Comparison of ENCODE assay signal across 34 mouse cellular contexts in the genomic region with DNA sequence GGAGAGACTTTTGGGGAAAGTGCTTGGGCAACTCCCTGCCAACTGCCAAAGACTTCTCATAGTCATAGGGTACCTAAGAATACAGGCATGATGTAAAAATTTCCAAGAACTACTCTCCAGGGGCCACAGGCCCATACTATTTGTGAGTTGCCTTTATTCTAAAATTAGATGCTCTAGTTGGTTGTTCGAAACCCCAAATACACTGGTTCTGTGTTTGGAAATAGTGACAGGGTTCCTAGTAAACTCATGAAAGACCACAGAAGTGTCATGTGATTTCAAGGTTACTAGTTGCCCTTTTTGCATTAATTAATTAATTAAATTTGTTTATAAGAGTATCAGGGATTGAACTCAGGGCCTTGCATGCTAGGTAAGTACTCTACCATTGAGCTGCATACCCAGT.
"Had no signal": no experiment of that assay in that cellular context is flagged by ENCODE, and none has a peak within 500 bp of the region (broad histone marks: within the 10 kb centered on the region; RNA-seq: fewer than 3 reads in every experiment).

No protein-coding gene starts in this region.

- H3K4me3 ChIP-seq: heart, embryonic 12.5 days; heart, embryonic 13.5 days; heart, embryonic 15.5 days; hindbrain, embryonic 10.5 days; hindbrain, embryonic 12.5 days; hindbrain, embryonic 13.5 days; hindbrain, embryonic 15.5 days; intestine, embryonic 15.5 days; kidney, embryonic 15.5 days; layer of hippocampus, adult 2 months; left cerebral cortex, adult 2 months had no signal

- H3K4me2 ChIP-seq: heart, embryonic 12.5 days; heart, embryonic 13.5 days; heart, embryonic 15.5 days; hindbrain, embryonic 12.5 days; hindbrain, embryonic 13.5 days; hindbrain, embryonic 14.5 days; hindbrain, embryonic 15.5 days; intestine, embryonic 15.5 days; kidney, embryonic 15.5 days had no signal

- H3K4me1 ChIP-seq: heart, embryonic 12.5 days; heart, embryonic 13.5 days; heart, embryonic 15.5 days; hindbrain, embryonic 10.5 days; hindbrain, embryonic 12.5 days; hindbrain, embryonic 13.5 days; hindbrain, embryonic 15.5 days; intestine, embryonic 15.5 days; kidney, embryonic 15.5 days had no signal

- ATAC-seq: hindbrain, embryonic 16.5 days; hindbrain, postnatal 0 days; inflammation-experienced regulatory T-cells, adult 6 months; intestine, embryonic 15.5 days; intestine, embryonic 16.5 days; intestine, postnatal 0 days had no signal

- DNase-seq: heart, postnatal 10 days; heart, postnatal 14 days; heart, postnatal 36 days; heart, postnatal 4 days; kidney, adult 11 months; kidney, adult 18-20 months; kidney, adult 2 months; kidney, adult 8-10 months; kidney, adult 9 months; kidney, postnatal 10 days; kidney, postnatal 14 days; kidney, postnatal 25 days; kidney, postnatal 36 days; kidney, postnatal 4 days; layer of hippocampus, adult 9-11 months; layer of hippocampus, postnatal 36 days had no signal

- H3K36me3 ChIP-seq: heart, embryonic 12.5 days; heart, embryonic 13.5 days; heart, embryonic 15.5 days; hindbrain, embryonic 10.5 days; hindbrain, embryonic 12.5 days; hindbrain, embryonic 13.5 days; hindbrain, embryonic 15.5 days; intestine, embryonic 15.5 days; kidney, embryonic 15.5 days had no signal

- H3K27ac ChIP-seq: heart, embryonic 13.5 days; heart, embryonic 15.5 days; hindbrain, embryonic 10.5 days; hindbrain, embryonic 12.5 days; hindbrain, embryonic 13.5 days; hindbrain, embryonic 14.5 days; hindbrain, embryonic 15.5 days; hindbrain, postnatal 0 days; intestine, embryonic 15.5 days; kidney, embryonic 15.5 days; kidney, postnatal 0 days; layer of hippocampus, adult 2 months; left cerebral cortex, adult 2 months had no signal

- H3K9me3 ChIP-seq: heart, embryonic 12.5 days; heart, embryonic 13.5 days; heart, embryonic 15.5 days; hindbrain, embryonic 10.5 days; hindbrain, embryonic 12.5 days; hindbrain, embryonic 13.5 days; hindbrain, embryonic 15.5 days; intestine, embryonic 15.5 days; kidney, embryonic 15.5 days had no signal

- H3K9ac ChIP-seq: heart, embryonic 12.5 days; heart, embryonic 13.5 days; heart, embryonic 15.5 days; hindbrain, embryonic 12.5 days; hindbrain, embryonic 13.5 days; hindbrain, embryonic 14.5 days; hindbrain, embryonic 15.5 days; intestine, embryonic 15.5 days; kidney, embryonic 15.5 days had no signal

- H3K27me3 ChIP-seq: heart, embryonic 12.5 days; heart, embryonic 13.5 days; heart, embryonic 15.5 days; hindbrain, embryonic 12.5 days; hindbrain, embryonic 13.5 days; hindbrain, embryonic 15.5 days; intestine, embryonic 15.5 days; kidney, embryonic 15.5 days had no signal
